Mouse (Mus musculus) kidney, postnatal 10 days (tissue): ENCODE data around the gene Prps2.
"Not testable (repeated sequence)": the region's sequence is repeated elsewhere in the genome, so short reads cannot be mapped to it uniquely, and the experiment has no call there.

ENCODE experiments used
- DNase-seq: peaks from one replicate; pipeline ENCODE4 v3.0.0; 2021; ENCODE audit warnings: mixed read lengths

Prps2 gene

DNA sequence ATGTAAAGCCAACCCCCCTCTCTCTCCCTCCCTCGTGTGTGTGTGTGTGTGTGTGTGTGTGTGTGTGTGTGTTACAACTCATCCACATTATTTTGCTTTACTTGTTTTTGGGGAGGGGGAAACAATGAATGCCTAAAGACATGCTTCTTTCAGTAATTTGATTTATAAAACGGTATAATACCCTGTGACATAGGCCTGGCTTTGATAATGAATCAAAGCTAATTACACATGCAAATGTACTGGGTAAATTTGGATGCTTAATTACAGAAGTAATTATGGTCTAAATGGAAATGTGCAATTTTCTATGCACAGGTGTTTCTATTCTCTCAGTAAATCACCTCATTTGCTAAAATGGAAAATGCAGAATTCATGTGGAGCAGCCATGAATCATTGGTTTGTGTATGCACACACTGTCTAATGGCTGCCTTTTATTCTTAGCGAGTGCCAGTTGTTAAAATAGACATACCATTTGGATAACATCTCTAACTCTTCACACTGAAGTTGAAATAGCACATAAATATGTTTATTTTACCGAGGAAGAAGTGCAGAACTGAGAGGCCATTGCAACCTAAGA is 61.2 kb downstream of the Prps2 start:
- DNase-seq: no peak

DNA sequence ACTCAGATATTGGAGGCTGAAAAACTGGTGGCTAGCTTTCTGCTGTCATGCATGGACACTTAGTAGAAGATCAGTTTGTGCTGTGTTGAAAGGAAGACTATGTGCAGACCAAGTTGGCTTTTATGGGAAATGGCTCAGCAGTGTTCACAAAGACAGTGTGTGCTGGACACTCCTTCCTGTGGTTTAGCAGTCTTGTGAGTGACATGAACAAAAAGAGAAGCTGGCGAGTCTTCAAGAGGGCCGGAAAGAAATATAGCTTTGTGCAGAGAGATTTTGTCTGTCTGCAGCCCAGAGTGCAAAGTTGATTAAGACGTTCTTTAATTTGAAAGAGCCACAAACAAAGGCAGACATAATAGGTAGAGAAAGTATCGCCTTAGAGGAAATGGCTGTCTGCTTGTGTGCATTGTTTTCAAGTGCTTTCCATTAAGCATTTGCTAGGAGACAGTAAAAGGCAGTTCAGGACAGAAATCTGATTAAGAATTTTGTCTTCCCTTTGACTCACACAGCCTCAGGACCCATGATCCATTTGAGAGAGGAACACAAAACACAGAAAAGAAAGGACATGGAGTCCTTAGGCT is 63.6 kb downstream of the Prps2 start:
- peak; percentile 6 for DNase-seq

- DNase-seq: no peak
Observed at GRCm38 (mm10) chrX:167315766-167316165, 66.8 kb downstream of the Prps2 start.

DNA sequence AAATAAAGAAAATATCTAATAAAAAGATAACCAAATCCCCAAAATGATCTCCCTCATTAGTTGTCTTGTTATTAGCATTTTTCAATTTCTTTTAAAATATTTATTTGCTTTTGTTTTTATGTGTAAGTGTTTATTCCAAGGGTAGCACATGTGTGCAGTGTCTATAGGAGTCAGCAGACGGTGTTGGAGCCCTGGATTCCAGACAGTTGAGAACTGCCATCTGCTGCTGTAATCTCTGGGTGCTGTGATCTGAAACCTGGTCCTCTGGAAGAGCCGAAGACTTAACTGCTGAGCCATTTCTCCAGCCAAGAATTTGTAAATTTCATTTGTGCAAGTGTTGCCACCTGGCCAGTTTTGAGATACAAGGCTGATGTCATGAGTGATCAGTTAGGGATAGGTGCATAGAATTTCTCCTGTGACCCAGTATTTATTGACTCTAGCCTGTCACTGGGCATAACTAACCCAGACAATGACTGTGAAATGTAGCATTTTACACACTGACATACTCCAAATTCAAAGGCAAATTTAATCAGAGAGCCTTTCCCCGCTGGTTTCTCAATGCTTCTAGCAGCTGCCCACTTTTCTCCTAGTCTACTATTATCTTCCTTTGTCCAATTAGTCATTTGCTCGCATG is 67.3 kb downstream of the Prps2 start:
- no peak for DNase-seq

DNA sequence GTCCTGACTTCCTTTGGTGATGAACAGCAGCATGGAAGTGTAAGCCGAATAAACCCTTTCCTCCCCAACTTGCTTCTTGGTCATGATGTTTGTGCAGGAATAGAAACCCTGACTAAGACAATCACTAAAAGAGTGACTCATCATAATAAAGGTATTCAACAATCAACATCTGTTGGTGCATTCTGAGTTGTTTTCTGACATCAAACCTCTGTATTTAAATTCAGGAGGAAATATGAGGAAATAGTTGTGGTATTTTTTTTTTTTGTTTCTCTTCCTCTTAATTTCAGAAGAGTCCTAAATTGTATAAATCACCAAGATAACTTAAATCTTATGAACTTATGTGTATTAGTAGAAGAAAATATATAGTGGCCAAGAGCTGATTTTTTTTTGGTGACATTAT is 80.5 kb downstream of the Prps2 start:
- not testable (repeated sequence) for DNase-seq
